Mouse (Mus musculus): ENCODE measurements around the gene Alpl.

Alpl gene

DNA sequence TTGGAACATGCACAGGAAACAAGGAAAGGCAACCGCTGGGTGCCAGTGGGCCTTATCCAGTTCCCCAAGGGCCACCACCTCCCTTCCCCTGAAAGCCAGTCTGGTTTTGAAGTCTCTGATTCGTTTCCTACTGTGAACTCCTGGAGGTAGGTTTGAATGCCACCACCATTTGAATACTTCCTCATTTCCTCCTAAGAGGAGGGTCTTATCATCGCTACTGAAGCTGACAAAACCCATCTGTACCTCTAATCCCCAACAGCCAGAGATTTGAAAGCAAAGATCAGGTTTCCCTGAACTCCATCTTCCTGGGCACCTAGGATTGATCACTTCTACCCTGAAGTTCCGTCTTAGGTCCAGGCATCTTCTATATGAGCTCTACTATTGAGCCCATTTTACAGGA lies 854 bp upstream of the Alpl start:
- DNase-seq, result no peak

DNA sequence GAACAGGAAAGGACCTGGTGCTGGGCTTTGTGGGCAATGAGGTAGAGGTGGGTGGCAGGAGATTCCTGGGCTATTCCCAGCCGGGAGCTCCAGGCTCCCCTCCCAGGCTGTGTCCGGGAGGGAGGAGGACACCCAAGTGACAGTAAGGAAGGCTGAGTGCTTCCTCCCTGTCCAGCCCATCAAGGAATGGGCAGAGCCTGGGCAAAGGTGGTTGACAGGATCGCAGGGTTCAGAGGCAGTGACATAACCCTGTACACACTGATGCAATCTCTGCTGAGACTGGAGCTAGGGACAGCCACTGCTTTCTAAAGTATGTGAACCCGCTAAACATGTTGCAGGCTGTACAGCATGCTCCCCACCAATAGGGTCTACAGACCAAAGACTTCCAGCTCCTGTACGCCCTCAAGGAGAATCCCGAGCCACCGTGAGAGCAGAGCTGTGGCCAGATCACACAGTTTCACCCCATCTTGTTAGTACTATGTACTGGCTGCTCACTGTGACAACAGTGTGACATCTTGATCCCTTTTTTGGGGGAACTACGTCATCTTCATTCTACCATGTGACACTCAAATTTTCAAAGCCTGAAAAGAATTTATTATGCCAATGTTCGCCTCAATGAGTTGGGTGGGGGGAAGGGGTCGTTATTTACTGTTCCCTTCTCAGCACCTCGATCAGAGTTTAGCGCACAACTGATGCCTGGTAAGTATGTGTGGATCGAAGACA lies 1.8 kb downstream of the Alpl start:
- DNase-seq, result no peak

DNA sequence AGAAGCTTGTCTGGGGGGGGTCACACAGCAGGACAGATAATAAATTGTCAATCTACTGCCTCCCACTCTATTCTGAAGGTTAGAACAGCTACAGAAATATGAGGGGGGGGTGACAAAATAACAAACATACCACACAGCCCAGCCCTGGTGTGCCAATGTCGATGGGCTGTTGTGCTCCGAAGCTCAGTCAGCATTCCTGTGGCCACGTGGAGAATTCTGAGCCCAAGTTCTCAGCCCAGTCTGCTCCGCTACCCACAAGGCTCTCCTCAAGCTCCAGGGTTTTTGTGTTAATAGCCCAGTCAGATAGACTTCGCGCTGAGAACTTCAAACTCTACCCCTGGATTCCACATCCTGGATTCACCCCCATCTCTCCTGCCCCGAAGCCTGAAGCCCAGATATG lies 2.6 kb downstream of the Alpl start:
- no peak for DNase-seq

DNA sequence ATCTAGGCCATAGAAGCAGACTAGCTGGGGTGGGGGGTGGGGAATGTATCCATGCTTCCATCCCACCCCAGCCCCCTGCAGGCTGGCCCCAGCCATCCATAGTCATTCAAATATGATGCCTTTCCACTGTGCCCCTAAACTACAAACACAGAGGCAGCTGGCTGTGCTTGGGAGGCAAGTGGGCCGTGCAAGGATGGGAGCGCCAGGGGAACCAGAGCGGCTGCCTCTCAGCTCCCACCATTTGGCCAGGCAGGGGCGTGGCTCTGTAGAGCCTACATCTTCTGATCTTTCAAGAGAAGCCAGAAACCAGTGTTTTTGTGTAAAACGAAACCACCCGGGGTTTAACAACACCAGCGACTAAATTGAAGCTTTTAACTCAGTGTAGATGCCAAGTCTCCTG lies 4.7 kb downstream of the Alpl start:
- no peak for DNase-seq

DNA sequence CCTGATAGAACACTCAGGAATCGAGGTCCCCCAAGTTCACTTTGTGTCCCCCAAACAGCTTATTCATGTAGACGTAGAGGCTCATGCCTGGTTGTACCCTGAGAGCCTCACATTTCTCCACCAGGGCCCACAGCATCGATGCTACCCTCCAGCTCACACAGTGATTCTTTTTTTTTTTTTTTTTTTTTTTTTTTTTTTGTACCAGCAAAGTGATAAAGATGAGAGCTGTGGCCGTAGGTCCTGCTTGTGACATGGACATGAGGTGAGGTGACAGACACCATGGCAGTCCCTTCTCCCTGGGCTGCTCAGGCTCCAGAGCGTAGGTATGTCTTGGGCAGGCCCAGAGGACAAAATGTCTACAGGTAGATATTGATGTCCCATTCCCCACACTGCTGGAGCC lies 5.2 kb downstream of the Alpl start:
- no peak for DNase-seq

DNA sequence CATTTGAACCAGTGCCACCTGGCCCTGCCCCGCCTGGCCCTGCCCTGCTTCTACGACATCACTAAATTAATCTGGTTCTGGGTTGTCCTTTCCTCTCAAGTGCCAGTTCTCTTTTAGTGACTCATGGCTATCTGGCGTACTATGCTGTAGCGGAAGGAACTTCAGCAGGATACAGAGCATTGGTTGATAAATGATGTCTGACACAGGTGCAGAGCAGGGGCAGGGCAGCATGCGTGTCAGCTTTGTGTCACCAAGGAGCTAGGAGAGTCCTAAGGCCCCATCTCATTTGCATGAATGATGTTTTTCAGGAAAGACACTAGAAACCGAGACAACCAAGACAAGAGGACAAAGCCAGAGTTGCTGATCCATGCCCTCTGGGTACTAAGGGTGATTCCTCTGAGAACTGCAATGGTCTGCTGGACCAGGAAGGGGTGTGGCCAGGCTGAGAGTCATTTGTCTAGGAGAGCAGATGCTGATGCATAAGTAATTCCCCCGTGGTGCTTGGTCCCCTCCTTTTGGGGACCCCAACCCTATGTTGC lies 7.6 kb downstream of the Alpl start:
- DNase-seq, result no peak

DNA sequence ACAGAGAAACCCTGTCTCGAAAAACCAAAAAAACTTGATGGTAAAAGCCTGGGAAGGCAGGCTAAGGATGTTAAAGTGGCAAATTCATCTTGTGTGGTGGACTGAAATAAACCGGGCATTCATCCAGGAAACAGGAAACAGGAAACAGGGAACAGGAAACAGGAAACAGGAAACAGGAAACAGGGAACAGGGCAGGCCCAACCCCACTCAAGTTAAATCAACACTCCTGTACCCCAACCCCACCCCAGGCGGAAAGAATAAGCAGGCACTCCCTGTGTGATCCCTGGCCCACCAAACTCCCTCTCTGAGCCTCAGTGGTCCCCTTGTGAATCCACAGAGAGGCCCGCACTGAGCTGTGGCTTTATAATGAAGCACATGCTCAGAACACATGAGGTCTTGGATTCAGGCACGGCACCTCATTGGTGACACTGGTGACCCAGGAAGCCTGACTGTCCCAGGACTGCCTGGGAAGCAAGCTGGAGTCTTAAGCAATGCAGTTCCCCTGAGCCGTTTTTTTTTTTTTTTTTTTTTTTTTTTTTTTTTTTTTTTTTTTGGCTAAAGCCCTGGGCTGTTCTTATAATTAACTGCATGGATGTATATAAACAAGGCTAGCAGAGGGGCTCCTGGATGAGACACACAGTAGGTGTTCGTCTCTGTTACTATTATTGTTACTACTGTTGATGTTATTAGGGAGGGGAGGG lies 8.4 kb downstream of the Alpl start:
- DNase-seq, result no peak

DNA sequence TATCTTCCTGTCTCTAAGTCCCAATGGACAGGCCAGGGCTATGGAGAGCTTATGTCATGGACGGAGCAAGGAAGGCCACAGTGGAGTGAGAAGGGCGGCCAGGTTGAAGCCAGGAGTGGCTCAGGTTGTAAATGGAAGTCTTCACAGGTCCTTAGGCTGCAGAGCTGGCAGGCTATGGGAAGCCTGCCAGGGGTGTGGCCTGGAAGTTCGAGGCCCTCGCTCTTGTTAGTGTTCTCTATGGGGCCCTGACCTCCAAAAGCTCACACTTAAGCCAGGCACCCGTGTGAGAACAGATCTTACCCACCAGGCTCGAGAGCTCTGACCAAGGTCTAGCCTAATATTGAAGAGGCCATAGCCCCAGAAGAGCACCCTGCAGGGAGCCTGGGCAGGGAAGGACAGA lies 9.7 kb downstream of the Alpl start:
- DNase-seq, result no peak

DNA sequence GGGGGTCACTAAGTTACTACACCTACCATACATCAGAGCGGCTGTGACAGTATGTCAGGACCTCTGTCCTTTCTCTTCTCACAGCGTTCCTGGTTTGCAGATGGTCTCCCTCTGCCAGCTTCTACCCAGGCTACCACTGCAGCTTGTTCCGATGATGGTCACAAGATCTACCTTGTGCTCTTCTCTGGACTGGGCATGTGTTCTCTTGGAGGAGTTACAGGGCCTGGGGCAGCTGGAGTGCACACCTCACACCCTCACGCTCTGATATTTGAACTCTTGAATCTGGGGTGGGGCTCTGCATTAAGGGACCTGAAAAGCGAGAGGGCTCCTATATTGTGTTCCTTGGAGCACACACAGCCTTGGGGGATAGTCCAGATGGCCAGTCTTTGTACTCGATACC lies 10.9 kb downstream of the Alpl start:
- no peak for DNase-seq

DNA sequence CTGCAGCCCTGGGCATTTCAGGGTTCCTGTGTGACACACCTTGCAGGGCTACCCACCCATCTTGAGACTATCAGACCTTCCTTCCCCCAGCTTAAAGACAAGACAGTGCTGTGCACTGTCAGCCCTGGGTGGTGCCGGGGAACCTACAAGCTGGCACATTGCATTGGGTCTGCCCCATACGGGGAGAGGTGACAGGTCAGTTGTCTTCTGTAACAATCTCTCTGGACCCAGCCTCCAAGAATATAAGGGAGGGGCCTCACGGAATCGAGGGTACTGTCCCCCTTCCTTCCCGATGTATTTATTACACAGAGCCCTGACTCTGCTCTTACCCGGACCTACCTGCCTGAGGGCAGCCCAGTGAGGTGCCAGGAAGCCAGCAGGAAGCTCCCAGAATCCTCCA lies 11.4 kb downstream of the Alpl start:
- no peak for DNase-seq

DNA sequence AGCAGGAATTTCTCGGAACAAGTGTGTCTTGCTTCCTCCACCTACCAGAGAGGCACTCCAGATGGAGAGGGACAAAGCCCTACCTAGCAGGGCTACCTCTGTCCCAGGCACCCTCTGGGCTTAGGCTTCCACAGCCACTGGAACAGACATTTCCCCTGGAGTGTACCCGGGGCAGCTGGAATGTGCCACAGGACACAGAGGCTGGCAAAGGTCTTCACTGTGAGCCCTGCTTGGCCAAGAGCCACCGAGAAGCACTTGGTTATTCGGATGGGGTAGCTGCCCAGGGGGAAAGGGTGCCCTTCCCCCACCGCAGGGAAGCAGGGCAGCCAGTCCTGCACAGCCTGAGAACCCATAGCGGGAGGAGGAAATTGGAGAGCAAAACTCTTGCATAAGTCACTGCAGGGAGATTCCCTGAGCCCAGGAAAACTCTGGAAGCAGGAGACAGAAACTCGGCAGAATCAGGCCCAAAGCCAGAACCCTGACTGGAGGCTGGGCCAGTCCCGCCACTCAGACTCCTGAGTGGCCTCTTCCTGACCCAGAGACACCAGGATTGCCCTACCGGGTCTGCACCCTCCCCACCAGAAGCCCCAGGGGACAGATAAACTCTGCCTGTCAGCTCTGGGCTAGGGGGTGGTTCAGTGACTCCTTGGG lies 12.5 kb downstream of the Alpl start:
- DNase-seq, result no peak

DNA sequence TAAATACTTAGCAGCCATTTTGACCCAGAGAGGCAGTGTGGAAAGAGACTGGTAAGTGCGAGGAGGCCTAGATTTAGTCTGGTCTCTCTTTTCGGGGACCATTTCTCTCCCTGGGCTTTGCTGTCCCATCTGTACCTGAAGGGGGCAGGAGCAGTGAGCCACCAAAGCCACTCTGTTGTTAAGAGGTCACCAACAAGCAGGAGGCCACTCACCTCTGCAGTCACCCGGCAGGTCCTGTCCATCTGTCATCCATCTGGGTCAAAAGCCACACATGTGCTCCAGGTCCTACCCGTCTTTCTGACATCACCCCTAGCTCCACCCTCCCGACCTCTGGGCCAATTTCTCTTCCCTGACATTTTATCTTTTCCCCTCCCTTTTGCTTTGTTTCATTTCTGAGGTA lies 14.2 kb downstream of the Alpl start:
- DNase-seq, result no peak

DNA sequence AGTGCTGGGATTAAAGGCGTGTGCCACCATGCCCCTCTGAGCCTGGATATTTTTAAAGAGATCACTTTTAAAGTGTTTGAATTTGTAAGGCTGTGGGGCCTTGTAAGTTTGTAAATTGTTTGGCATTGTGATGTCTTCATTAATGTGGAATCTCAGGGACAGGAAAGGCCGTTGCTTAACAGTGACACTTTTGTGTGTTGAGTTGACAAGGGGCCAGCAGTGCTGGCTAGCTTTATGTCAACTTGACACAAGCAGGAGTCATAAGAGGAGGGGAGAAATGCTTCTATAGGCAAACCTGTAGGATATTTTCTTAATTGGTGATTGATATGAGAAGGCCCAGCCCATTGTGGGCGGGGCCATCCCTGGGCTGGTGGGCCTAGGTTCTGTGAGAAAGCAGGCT lies 15.2 kb downstream of the Alpl start:
- DNase-seq, result no peak

DNA sequence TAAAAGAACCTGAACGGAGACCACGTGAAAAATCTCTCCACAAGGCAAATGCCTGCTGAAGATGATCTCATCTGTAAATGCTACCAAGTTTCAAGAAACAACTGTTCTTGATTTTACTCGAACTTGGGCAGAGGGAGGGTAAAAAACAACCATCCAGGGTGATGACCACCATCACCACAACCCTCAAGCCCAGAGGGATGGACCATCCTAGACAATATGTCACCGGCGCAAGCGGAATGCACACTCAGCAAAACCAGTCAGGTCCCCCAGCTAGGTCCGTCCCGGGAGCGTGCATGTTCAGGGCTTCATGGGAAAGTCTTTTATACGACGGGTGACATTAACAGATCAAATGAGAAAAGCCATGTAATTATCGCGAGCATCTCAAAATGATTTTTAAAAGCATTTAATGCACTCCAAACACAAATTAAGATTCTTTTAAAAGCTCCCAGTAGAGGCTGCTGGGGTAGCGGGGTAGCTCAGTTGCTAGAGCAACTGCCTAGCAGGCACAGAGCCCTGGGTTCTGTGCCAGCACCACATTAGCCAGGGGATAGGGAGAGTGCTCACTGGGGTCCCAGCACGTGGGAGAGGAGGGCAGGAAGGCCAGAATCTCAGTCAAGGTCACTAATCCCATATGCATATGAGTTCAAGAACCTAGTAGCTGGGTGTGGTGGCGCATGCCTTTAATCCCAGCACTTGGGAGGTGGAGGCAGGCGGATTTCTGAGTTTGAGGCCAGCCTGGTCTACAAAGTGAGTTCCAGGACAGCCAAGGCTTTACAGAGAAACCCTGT lies 17.6 kb downstream of the Alpl start:
- no peak for DNase-seq

DNA sequence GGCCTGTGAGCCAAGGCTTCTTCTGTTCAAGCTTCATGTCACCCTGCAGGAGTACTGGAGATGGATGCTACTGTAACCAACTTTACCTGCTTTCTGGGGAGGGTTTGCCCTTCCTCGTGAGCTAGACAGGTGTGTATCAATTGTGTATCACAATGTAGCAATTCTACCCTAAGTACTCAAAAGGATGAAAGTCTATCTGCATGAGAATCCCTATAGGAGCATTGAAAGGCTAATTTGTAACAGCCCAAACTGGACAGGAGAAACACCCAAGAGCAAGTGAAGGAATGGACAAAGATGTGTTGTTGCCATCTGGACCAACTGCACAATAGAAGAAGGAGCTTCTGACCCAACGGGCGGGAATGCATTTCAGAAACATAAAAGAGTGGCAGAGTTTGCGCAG lies 18.3 kb downstream of the Alpl start:
- no peak for DNase-seq

DNA sequence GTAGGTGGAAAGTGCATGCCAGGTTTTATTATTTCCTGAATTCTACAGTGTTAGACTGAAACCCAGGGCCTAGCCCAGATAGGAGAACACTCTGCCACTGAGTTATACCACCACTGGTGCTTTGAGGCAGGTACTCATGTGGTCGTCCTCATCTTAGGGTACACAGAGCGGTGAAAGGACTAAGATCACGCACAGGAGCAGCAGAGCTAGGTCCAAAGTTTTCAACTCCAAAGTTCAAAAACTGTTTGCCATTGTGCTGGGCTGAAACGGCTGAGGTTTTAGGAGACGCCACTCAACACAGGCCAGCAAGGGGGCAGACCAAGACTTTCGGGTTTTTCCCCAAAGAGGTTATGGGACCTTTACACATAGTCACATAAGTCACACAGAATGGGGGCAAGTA lies 21.7 kb downstream of the Alpl start:
- DNase-seq, result no peak

DNA sequence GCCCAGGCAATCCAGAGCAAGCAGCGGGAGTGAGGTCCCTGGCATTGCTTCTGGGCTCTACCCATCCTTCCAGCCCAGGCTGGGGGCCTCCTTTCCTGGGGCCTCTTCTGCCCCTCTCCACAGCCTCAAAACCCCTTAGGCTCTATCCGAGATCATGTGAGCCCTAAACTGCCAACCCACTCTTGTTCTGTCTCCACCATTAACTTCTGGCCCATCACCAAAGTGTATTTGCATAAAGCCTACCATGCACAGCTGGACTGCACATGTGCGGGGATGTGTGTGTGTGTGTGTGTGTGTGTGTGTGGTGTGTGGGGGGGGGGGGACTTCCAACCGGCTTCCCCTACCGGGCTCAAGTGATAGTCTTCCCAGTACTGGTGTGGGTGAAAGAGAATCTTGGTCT lies 22.2 kb downstream of the Alpl start:
- peak; percentile 52 for DNase-seq

DNA sequence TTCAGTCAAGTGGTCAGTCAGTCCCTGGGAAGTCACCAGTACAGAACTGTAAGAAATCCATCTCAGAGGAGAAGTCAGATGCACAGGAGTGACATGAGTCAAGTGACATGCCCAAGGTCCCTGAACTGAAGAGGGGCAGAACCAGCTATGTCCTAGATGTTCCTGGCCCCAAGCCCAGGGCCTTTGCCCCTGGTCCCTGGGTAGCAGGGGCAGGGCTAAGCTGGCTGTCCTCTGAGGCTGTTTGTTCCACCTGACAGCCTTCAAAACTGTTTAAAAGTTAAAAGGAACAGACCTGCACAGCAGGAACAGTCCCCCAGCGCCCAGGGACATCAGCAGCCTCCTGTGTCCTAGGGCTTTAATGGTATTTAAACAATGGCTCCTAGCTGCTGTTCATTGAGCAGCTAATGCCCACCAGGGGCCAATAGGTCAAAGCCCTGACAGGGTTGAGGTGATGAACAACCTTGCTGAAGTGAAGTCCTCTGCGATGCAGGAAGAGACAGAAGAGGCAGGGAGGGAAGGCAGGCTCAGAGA lies 22.8 kb downstream of the Alpl start:
- no peak for DNase-seq

DNA sequence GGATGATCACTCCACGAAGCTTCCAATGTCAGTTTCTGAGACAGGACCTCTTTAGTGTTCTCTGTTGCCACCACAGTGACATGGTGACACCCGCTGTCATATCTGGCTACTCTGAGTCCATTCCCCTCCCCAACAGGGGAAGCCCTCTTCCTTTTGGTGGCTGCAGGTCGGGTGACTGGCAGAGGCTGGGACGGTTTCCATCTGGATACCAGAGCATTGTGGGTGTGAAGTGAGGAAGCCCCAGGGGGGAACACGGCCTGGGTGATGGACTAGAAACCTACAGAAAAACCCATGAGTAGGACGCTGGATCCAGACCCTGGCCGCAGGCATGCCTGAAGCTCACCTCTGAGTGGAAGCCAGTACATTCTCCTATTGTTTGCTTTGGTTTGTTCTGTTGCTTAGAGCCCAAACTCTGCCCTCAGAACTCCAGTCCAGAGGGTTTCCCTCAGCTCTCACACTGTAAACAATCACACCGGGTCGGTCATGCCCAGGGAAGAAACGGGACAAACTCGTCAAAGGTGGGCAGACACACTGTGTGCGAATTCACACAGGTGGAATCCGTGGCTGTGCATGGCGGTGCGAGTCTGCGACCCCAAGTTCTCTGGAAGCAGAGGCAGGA lies 23.6 kb downstream of the Alpl start:
- DNase-seq, result no peak

DNA sequence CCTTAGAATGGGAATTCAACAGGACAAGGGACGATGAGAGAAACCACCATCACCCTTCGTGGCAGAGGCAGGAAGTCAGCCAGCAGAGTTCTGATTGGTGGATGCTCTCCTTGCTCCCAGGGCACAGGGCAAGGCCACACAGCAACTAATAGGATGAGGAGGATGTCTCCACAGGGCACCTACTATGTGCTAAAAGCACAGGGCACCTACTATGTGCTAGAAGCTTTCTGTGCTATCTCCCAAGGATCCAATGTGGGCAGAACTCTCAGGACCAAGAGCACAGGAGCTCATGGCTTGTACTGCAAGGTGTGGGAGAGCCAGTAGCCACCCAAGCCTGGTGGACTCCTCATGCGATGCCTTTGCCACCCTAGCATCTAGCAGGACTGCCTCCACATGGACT lies 24.4 kb downstream of the Alpl start:
- no peak for DNase-seq

DNA sequence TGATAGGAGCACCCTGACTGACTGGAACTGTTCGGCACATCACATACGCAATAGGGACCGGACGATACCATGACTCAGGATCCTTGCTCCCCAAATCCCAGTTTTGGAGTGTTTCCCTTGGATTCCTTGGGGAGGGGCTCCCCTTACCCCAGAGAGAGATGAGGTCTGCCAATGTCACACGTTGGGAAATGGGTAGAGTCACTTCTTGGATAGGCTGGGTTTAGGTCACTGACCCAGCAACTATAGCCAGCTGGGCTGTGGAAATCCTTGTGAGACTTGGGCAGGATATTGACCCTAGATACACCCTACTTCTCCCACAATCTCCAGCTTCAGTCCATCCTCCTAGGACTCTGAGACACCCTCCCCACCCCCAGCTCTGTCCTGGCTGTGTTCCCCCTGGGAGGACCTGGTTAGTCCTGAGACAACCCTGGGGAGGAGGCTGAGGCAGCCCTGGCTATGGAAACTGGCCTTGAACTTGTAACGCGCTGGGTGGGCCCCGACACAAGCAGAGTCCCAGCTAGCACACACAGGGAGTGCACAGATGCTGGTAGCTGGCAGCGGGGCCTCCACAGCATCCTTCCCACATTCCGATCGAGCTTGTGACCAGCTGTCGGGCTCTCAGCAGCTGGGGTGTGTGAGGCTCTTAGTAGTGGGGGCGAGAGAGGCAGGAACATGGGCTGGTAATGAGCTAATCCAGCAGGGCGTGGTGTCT lies 25.1 kb downstream of the Alpl start:
- DNase-seq, result peak; percentile 42

DNA sequence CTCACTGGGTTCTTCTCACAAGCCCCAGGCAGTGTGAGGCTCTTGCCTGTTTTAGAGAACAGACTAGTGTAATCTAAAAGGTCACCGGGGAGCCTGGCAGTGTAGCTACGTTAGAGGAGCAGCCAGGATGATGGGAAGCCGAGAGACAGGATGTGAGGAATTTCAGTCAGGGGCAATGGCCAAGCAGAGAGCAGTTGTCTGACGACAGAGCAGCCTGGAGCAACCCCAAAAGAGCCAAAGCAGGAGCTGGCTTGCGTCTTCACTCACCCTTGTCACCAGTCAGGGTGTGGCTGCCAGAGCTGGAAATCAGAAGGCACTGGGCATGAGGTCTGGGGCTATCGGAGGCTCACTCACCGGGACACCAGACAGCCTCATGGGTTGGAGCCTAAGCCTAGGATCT lies 26.5 kb downstream of the Alpl start:
- DNase-seq, result no peak
